Mouse (Mus musculus) bone marrow macrophage, adult 2 months (primary cell): ENCODE measurements at regions not wholly inside any gene's neighbourhood (a gene's known extent, or its start where the extent isn't known, plus 50 kb on each side); places are given as distances from the start of the nearest gene placed in this dataset.

Experiments used
- CTCF ChIP-seq: IDR thresholded peaks from 2 replicates; pipeline ENCODE4 v1.5.1; 2012; ENCODE audit warnings: low read depth, mild to moderate bottlenecking, low read length, moderate library complexity
- POLR2A ChIP-seq: IDR thresholded peaks from 2 replicates; pipeline ENCODE4 v1.6.1; 2012; ENCODE audit warnings: mild to moderate bottlenecking, low read depth, low read length, borderline replicate concordance

DNA sequence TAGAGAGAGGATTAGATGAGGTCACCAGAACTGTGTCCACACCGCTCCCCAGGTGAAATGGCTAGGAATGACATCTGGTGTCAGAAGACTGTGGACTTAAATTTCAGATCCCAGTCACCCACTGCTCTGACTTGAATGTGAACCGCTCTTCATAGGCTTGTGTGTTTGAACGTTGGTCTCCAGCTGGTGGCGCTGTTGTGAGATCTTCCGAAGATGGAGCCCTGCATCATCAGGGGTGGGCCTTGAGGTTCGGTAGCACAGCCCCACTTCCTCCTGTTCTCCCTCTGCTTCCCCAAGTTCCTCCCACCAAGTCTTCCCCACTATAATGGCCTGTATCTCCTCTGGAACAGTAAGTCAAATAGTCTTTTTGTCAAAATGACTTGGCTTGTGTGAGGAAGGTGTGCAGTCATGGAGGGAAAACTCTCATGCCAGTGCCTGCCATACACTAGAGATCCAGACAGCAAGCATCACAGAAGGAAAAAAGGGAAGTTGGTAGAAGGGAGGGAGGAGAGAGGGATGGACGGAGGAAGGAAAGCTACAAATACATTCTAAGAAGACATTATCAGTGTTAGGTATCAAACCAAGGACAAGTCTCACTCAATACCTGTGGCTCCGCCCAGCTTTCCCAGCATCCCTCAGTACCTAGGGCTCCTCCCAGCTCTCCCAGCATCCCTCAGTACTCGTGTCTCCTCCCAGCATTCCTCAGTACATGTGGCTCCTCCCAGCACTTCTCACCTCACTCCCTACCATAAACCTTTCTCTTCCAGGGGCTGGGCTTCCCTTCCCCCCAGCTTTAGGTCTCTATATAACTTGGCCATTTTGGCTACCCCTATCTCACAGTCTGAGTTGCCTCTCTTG is 423.9 kb upstream of the Jarid2 start:
- TF ChIP-seq CTCF (0 out of 2 replicates have a peak, but pooled peaks have one; percentile 22), POLR2A (no peak)
